Mouse (Mus musculus) forebrain, postnatal 0 days (tissue): ENCODE measurements at regions not wholly inside any gene's neighbourhood (a gene's known extent, or its start where the extent isn't known, plus 50 kb on each side); places are given as distances from the start of the nearest gene placed in this dataset.

Source experiments
- ATAC-seq: fragments of 200-750 bp; cut with Nextera tagmentation; 2 replicates; pipeline ENCODE4 v1.8.0; 2017; ENCODE audit warnings: mild to moderate bottlenecking, moderate library complexity
- DNase-seq: peaks from one replicate; pipeline ENCODE4 v3.0.0-alpha.2; 2015
- H3K27ac ChIP-seq: fragments of 300-500 bp; sonication (generic); 2 replicates; pipeline ENCODE4 v1.5.1; 2014; ENCODE audit warnings: low read depth, mild to moderate bottlenecking, antibody characterized with exemption, low read length, moderate library complexity, mixed read lengths
- H3K27me3 ChIP-seq: fragments of 300-500 bp; sonication (generic); 2 replicates; pipeline ENCODE4 v1.6.1; 2014; ENCODE audit warnings: mild to moderate bottlenecking, low read length, mixed read lengths; ENCODE audit not compliant: insufficient read depth
- H3K36me3 ChIP-seq: fragments of 300-500 bp; sonication (generic); 2 replicates; pipeline ENCODE4 v1.6.1; 2014; ENCODE audit warnings: mild to moderate bottlenecking, moderate library complexity; ENCODE audit not compliant: insufficient read depth
- H3K4me1 ChIP-seq: fragments of 300-500 bp; sonication (generic); 2 replicates; pipeline ENCODE4 v1.6.1; 2014; ENCODE audit warnings: antibody characterized with exemption; ENCODE audit not compliant: insufficient read depth
- H3K4me2 ChIP-seq: fragments of 300-500 bp; sonication (generic); 2 replicates; pipeline ENCODE4 v1.6.1; 2014; ENCODE audit warnings: low read depth, mild to moderate bottlenecking, moderate library complexity
- H3K4me3 ChIP-seq: fragments of 300-500 bp; sonication (generic); 2 replicates; pipeline ENCODE4 v1.5.1; 2014; ENCODE audit warnings: low read depth, low read length, mixed read lengths
- H3K9ac ChIP-seq: fragments of 300-500 bp; sonication (generic); 2 replicates; pipeline ENCODE4 v1.6.1; 2014; ENCODE audit warnings: mild to moderate bottlenecking
- H3K9me3 ChIP-seq: fragments of 300-500 bp; sonication (generic); 2 replicates; pipeline ENCODE4 v1.6.1; 2016; ENCODE audit warnings: low read length
- CTCF ChIP-seq: sonication (generic); IDR thresholded peaks from 2 replicates; pipeline ENCODE4 v1.5.1; 2016; ENCODE audit warnings: antibody characterized with exemption, control low read depth, low read depth
- WGBS: fragments of 180-500 bp; shearing (Covaris S2); extraction: QIAGEN DNeasy Blood & Tissue Kit; methylation state at CpG from one replicate; pipeline ENCODE4 v1.1.7; 2014; 5-methylcytosine and 5-hydroxymethylcytosine counted together

DNA sequence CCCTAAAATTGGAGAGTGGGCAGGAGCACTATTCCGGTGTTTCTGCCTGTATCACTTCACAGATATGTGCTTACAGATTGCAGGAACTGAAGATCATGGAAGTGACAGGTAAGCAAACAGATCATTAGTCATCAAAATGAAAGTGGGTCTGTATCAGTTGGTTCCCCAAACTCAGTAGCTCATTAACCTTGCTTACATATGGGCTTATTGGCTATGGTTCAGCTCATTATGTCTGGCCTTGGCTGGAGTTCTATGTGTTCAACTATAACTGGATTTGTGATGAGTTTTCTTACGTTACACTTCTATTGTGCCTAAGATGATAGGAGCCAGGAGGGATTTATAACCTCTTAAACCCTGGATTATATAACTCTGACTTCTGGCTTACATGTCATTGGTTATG, 133.5 kb upstream of the Bmper start:
- Histone ChIP-seq H3K9ac (no peak overlapping the region), H3K9me3 (no peaks in the 10 kb centered on the region), H3K36me3 (no peaks in the 10 kb centered on the region), H3K4me2 (no peak overlapping the region), H3K4me3 (no peak overlapping the region), H3K27ac (no peak overlapping the region), H3K4me1 (no peaks in the 10 kb centered on the region), H3K27me3 (no peaks in the 10 kb centered on the region)
- DNase-seq (no peak), ATAC-seq (no peak)
- 44% methylated on average over 2 of the region's 2 CpGs for WGBS
- TF ChIP-seq CTCF = no peak

DNA sequence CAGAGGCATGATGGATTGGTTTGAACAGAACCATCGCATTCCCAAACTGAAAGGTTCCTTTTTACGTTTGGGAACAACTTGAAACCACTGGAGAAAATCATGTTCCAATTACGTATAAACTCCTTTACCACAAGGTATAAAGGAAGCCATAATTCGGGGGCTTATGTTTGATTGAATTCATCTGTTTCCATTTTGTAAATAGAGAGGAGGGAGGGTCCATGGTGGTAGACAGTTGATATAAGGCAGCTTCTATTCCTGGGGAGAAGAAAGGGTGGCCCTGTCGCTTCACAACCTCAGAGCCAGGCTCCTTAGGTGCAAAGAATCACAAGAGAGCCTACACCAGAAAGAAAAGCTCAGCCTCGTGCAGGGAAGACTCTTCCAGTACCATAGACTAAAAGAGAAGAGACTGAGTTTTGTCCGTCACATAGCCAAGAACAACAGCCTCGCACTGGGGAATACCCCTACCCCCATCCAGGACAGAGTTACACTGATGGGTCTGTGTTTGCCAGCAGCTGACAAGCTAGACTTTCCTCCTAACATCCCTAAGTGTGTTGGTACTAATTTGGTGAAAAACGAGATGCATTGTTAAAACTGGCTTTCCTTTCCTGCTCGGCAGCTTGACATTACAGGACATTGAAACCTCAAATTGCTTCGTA, 125.6 kb upstream of the Bmper start:
- 68% methylated on average over 11 of the region's 11 CpGs for WGBS
- Histone ChIP-seq H3K27me3 (no peaks in the 10 kb centered on the region), H3K9ac (no peak overlapping the region), H3K4me1 (no peaks in the 10 kb centered on the region), H3K9me3 (no peaks in the 10 kb centered on the region), H3K36me3 (no peaks in the 10 kb centered on the region), H3K4me3 (no peak overlapping the region), H3K4me2 (no peak overlapping the region), H3K27ac (no peak overlapping the region)
- ATAC-seq = no peak
- TF ChIP-seq CTCF = no peak
- no peak for DNase-seq

DNA sequence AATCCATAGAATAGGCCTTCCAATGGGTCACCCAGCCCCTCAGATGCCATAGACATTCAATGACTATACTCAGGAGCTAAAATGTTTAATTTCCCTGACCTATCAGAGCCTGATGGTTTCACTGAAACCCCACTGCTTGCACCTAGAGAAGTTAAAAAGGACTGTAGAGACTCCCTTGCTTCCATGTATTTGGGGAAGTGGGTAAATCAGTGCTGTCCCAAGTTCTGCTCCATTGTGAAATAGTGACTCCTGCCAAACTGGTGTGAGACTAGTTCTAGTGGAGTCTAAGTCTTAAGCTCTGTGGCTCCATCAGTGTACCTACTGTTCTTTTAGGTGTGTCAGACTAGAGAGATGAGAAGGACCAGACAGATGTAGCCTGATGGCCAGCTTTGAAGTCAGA, 121.3 kb upstream of the Bmper start:
- TF ChIP-seq CTCF = no peak
- no peak overlapping the region for H3K9ac ChIP-seq
- H3K4me2 ChIP-seq = no peak overlapping the region
- H3K4me3 ChIP-seq = no peak overlapping the region
- no peaks in the 10 kb centered on the region for H3K4me1 ChIP-seq
- no peaks in the 10 kb centered on the region for H3K36me3 ChIP-seq
- ATAC-seq = no peak
- no peaks in the 10 kb centered on the region for H3K27me3 ChIP-seq
- no peak for DNase-seq
- no peaks in the 10 kb centered on the region for H3K9me3 ChIP-seq
- no peak overlapping the region for H3K27ac ChIP-seq

DNA sequence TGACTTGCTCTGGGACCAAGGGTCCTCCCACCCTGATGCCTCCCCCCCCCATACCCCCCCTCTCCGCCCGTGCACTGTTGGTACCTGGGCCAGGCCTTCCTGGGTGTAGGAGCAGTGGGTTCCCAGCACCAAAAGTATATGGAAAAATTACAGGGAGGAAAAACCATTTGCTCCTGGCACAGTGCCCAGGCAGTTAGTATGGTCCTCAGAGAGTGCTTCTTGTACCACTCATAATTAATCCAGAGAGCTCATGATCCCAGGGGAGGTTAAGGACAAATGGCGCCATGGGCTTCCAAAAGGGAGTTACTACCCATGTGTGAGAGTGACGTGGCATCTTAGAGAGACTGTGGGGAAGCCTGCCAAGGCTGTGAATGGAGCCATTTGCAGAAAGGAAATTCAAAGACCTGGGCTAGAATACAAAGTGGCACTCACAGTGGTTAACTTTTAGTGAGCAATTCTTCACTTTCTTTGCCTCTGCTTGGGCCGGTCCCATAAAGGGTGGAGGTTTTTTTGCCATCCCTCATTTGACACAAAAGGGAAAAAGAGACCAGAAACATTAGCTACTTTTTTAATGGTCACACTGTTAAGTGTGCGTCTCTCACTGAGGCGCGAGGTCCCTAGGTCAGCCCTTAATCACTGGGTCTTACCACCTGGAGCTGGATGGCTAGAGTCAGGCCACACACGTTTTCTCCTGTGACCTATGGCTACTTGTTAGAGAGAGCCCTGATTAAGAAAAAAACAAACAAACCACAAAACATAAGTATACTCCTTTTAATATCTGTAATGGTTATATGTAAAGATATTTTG, 120.7 kb upstream of the Bmper start:
- H3K4me1 ChIP-seq = no peaks in the 10 kb centered on the region
- peak; percentile 73; the same call in 1 of the 2 replicates for ATAC-seq

DNA sequence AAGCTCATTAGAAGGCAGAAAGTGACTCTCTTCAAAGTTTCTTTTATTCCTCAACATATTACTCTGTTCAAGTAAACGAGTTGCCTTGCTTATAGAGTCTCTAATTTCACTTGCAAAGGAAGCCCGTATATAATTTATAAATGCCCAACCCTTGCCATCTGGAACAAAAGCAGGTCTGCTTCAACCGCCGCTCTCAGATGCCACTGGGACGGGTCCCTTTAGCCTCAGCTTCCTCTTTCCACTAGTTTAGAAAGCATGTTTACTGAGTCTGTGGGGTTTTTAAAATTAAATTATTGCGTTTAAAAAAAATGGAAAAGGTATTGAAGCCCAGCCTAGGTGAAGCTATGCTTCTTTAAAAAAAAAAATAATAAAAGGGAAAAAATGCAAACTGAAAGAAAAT, 111.4 kb upstream of the Bmper start:
- DNase-seq = no peak
- Histone ChIP-seq H3K9ac (no peak overlapping the region), H3K36me3 (no peaks in the 10 kb centered on the region), H3K4me1 (no peaks in the 10 kb centered on the region), H3K4me3 (no peak overlapping the region), H3K27me3 (no peaks in the 10 kb centered on the region), H3K9me3 (no peaks in the 10 kb centered on the region), H3K27ac (no peak overlapping the region), H3K4me2 (no peak overlapping the region)
- TF ChIP-seq CTCF = no peak
- WGBS = 55% methylated on average over 6 of the region's 6 CpGs
- no peak for ATAC-seq

More for the DNA sequence above, 120.7 kb upstream of the Bmper start:
- Histone ChIP-seq H3K27me3 (no peaks in the 10 kb centered on the region), H3K36me3 (no peaks in the 10 kb centered on the region), H3K9ac (no peak overlapping the region), H3K4me2 (no peak overlapping the region), H3K9me3 (no peaks in the 10 kb centered on the region), H3K4me3 (no peak overlapping the region), H3K27ac (no peak overlapping the region)
- TF ChIP-seq CTCF = no peak
- DNase-seq = peak; percentile 64
- 41% methylated on average over 9 of the region's 9 CpGs for WGBS

DNA sequence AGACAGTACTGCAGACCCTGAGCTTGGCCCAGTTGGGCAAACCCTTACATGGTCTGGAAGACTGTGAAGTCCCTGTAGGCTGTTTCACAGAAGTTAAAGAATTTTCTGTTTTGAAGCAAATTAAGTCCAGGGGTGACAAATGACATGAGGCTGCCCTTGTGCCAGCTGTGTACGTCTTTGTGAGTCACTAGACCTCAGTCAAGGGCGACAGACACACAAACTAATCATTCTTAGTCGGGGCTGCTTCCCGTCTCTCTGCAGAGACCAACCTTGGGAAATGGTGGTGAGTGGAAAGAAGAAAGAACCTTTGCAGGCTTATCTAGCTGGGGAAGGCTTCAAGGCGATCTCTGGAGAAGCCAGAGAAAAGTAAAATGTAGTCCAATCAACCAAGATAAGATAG, 107.8 kb upstream of the Bmper start:
- no peak overlapping the region for H3K27ac ChIP-seq
- H3K27me3 ChIP-seq = no peaks in the 10 kb centered on the region
- TF ChIP-seq CTCF = no peak
- no peak overlapping the region for H3K4me2 ChIP-seq
- DNase-seq = no peak
- no peak overlapping the region for H3K4me3 ChIP-seq
- no peak overlapping the region for H3K9ac ChIP-seq
- H3K4me1 ChIP-seq = no peaks in the 10 kb centered on the region
- no peaks in the 10 kb centered on the region for H3K9me3 ChIP-seq
- H3K36me3 ChIP-seq = no peaks in the 10 kb centered on the region
- no peak for ATAC-seq
- WGBS = 84% methylated on average over 5 of the region's 5 CpGs

DNA sequence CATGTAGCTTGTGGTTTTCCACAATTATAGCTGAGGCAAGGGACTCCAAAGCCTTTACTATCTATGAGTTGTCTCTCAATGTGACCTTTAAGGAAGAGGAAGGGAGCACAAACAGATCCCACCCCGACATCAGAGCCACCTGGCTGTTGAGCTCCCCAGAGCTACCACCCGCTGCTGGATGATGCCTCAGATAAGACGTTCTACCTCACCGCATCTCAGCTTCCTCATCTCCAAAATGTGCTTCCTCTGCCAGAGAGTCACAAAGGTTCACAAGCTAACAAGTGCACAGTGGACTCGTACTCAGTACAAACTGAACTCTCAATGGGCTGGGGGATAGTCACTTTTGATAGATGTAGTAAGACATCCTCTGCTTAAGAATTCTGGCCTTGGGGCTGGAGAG, 107.3 kb upstream of the Bmper start:
- DNase-seq = no peak
- ATAC-seq = no peak
- TF ChIP-seq CTCF = no peak
- Histone ChIP-seq H3K9ac (no peak overlapping the region), H3K36me3 (no peaks in the 10 kb centered on the region), H3K27ac (no peak overlapping the region), H3K4me2 (no peak overlapping the region), H3K9me3 (no peaks in the 10 kb centered on the region), H3K4me3 (no peak overlapping the region), H3K27me3 (no peaks in the 10 kb centered on the region), H3K4me1 (no peaks in the 10 kb centered on the region)
- 88% methylated on average over 5 of the region's 5 CpGs for WGBS
